Mouse (Mus musculus): ENCODE data around the gene Shd.

DNA sequence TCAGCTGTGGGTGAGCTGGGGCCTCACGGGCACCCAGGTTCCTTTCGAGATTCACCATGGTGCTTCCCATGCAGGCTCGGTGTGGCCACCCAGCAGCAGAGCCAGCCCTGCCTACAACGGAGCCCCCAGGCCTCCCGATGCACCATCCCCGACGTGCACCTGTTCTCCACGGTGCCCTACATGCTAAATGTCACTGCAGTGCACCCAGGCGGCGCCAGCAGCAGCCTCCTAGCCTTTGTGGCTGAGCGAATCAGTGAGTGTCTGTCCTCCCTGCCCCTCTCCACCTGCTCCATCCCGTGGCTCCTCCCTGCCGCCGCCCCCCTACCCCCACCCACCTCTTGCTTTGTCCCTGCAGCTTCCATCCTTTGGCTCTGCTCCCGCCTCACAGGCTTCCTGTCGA, 16.0 kb upstream of the Shd start:
- TF ChIP-seq CTCF (IDR thresholded peaks at IDR 0.05; ENCODE audit: control insufficient read depth, insufficient read depth, insufficient replicate concordance, low read depth, low read length) (no peak), POLR2A (IDR thresholded peaks at IDR 0.05; ENCODE audit: control insufficient read depth, low read depth, low read length) (no peak)

All from testis, adult 2 months (tissue).